Mouse (Mus musculus) limb, embryonic 10.5 days (tissue): ENCODE results near the gene Plekha6. TPM values are rescaled to one million over a fixed set of nuclear protein-coding genes. Genes with fewer than 3 reads are reported as not detected.

ENCODE experiments used
- DNase-seq: peaks from one replicate; pipeline ENCODE4 v3.0.0-alpha.2; 2017; ENCODE audit warnings: low spot score
- H3K27ac ChIP-seq: fragments of 300-500 bp; sonication (generic); 2 replicates; pipeline ENCODE4 v1.5.1; 2016; ENCODE audit warnings: mild to moderate bottlenecking
- H3K27me3 ChIP-seq: fragments of 300-500 bp; sonication (generic); 2 replicates; pipeline ENCODE4 v1.6.1; 2016; ENCODE audit warnings: low read depth, mild to moderate bottlenecking; ENCODE audit not compliant: poor library complexity, severe bottlenecking
- H3K36me3 ChIP-seq: fragments of 300-500 bp; sonication (generic); 2 replicates; pipeline ENCODE4 v1.6.1; 2016; ENCODE audit warnings: mild to moderate bottlenecking, moderate library complexity
- H3K4me1 ChIP-seq: fragments of 300-500 bp; sonication (generic); 2 replicates; pipeline ENCODE4 v1.6.1; 2016
- H3K4me3 ChIP-seq: fragments of 300-500 bp; sonication (generic); 2 replicates; pipeline ENCODE4 v1.5.1; 2016; ENCODE audit warnings: mild to moderate bottlenecking, moderate library complexity
- H3K9me3 ChIP-seq: fragments of 300-500 bp; sonication (generic); replicated peaks from 2 replicates; pipeline ENCODE4 v1.6.1; 2016; ENCODE audit warnings: mild to moderate bottlenecking
- WGBS: fragments of 180-500 bp; shearing (Covaris S2); methylation state at CpG from one replicate; pipeline ENCODE4 v1.1.7; 2016; 5-methylcytosine and 5-hydroxymethylcytosine counted together
- polyA plus RNA-seq: library from polyadenylated mRNA; unstranded; fragments of >200 nt; fragmentation: Nextera tagmentation; extraction: Ambion mirVana; gene quantifications from 2 replicates; pipeline ENCODE4 v1.2.1, GENCODE M21; 2016

Gene Plekha6
- 1.4 and 2.3 TPM in 2 replicates for polyA plus RNA-seq

- H3K36me3 ChIP-seq = no peaks in the 10 kb centered on the region
- peak; percentile 67 for DNase-seq
- peaks cover 26% of the 10 kb centered on the region for H3K4me1 ChIP-seq
- under 1% methylated on average over 68 of the region's 68 CpGs for WGBS
- H3K4me3 ChIP-seq = peak within 1 kb of the TSS; percentile 64
- peak within 1 kb of the TSS; percentile 74 for H3K27ac ChIP-seq
- H3K27me3 ChIP-seq = peaks cover 90% of the 10 kb centered on the region
- H3K9me3 ChIP-seq = no peaks in the 10 kb centered on the region
Measured at GRCm38 (mm10) chr1:133163820-133164431, at the start of gene Plekha6. Plekha6 (plus strand) TSS chr1:133164210.

DNA sequence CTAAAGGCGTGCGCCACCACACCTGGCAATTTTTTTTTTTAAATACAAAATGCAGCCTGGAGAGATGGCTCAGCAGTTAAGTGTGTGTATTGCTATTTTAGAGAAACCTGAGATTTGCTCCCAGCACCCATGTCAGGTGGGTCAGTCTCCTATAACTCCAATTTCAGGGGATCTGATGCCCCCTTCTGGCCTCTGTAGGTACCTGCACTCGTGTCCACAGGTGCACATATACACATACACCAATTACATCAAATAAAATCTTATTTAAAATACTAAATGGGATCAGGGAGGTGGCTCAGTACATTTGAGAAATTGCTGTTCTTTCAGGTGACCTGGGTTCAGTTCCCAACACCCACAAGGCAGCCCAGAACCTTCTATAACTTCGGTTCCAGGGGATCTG, 47.9 kb upstream of the Plekha6 start:
- no peak for DNase-seq
- Histone ChIP-seq H3K4me3 (no peak overlapping the region), H3K9me3 (no peaks in the 10 kb centered on the region), H3K4me1 (peaks cover 10% of the 10 kb centered on the region), H3K27ac (no peak overlapping the region), H3K27me3 (no peaks in the 10 kb centered on the region), H3K36me3 (no peaks in the 10 kb centered on the region)
- whole genome bisulfite sequencing = 93% methylated on average over 4 of the region's 4 CpGs

DNA sequence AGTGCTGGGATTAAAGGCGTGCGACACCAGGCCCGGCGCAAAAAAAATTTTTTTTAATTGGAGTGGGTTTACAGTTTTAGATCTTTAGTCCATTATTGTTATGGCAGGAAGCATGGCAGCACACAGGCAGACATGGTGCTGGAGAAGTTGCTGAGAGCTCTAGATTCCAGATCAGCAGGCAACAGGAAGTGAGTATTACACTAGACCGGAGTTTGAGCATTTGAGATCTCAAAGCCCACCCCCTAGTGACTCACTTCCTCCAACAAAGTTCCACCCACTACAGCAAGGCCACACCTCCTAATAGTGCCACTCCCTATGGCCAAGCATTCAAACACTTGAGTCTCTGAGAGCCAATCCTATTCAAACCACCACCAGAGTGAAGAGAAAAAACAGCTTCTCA, 45.9 kb upstream of the Plekha6 start:
- no peak overlapping the region for H3K27ac ChIP-seq
- DNase-seq = no peak
- no peaks in the 10 kb centered on the region for H3K9me3 ChIP-seq
- no peaks in the 10 kb centered on the region for H3K27me3 ChIP-seq
- 87% methylated on average over 5 of the region's 5 CpGs for WGBS
- peaks cover 10% of the 10 kb centered on the region for H3K4me1 ChIP-seq
- H3K4me3 ChIP-seq = no peak overlapping the region
- H3K36me3 ChIP-seq = no peaks in the 10 kb centered on the region

DNA sequence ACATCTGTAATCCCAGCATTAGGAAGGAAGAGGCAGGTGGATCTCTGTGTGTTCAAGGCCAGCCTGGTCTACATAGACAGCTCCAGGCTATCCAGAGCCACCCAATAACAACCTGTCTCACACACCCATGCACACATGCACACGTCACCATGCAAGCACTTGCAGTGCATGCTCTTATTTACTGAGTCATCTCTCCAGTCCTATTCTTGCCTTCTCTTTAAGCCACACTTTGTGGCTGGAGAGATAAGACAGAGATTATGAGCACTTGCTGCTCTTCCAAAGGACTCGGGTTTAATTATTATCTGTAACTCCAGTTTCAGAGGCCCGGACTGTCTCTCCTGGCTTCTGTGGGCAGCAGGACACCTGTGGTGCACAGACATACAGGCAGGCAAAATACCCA, 45.2 kb upstream of the Plekha6 start:
- Histone ChIP-seq H3K4me1 (peaks cover 10% of the 10 kb centered on the region), H3K9me3 (no peaks in the 10 kb centered on the region), H3K36me3 (no peaks in the 10 kb centered on the region), H3K27ac (no peak overlapping the region), H3K27me3 (no peaks in the 10 kb centered on the region), H3K4me3 (no peak overlapping the region)
- WGBS = 93% methylated on average over 3 of the region's 3 CpGs
- no peak for DNase-seq

- 67% methylated on average over 7 of the region's 7 CpGs for WGBS
- no peak overlapping the region for H3K4me3 ChIP-seq
- peaks cover 10% of the 10 kb centered on the region for H3K4me1 ChIP-seq
- H3K27me3 ChIP-seq = no peaks in the 10 kb centered on the region
- DNase-seq = no peak
- H3K36me3 ChIP-seq = no peaks in the 10 kb centered on the region
- no peaks in the 10 kb centered on the region for H3K9me3 ChIP-seq
- 0 out of 2 replicates have a peak overlapping the region, but pooled peaks have one; percentile 26 for H3K27ac ChIP-seq
Measured at GRCm38 (mm10) chr1:133119931-133120712, 43.9 kb upstream of the Plekha6 start.

DNA sequence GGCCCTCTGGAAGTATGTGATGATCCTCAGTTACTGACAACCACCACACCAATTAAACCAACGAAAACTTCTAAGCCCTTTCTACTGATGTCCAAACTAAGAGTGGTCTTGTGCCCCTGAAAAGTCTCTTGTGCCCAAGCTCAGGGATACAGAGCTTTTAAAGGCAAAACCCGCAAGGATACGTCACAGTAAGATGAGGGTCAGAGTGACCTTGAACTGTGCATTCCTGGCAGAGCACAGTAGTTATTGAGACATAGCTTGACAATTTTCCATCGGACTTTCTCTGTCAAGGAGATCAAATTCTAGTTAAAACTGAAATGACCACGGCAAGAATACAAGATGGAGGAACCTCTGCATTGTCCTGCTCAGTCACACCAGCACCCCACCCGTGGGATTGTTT, 42.8 kb upstream of the Plekha6 start:
- no peaks in the 10 kb centered on the region for H3K36me3 ChIP-seq
- 70% methylated on average over 6 of the region's 6 CpGs for WGBS

GRCm38 (mm10) chr1:133124137-133124536, 39.9 kb upstream of the Plekha6 start:
- no peak for DNase-seq
- Histone ChIP-seq H3K36me3 (no peaks in the 10 kb centered on the region), H3K9me3 (no peaks in the 10 kb centered on the region), H3K4me3 (no peak overlapping the region), H3K4me1 (peaks cover 10% of the 10 kb centered on the region), H3K27me3 (no peaks in the 10 kb centered on the region), H3K27ac (no peak overlapping the region)
- WGBS = 82% methylated on average over 6 of the region's 6 CpGs

More for the DNA sequence above, 42.8 kb upstream of the Plekha6 start:
- Histone ChIP-seq H3K4me1 (peaks cover 10% of the 10 kb centered on the region), H3K4me3 (no peak overlapping the region), H3K27ac (no peak overlapping the region), H3K9me3 (no peaks in the 10 kb centered on the region), H3K27me3 (no peaks in the 10 kb centered on the region)
- DNase-seq = no peak

GRCm38 (mm10) chr1:133125640-133126364, 38.2 kb upstream of the Plekha6 start:
- Histone ChIP-seq H3K4me1 (peaks cover 8% of the 10 kb centered on the region), H3K4me3 (no peak overlapping the region), H3K9me3 (no peaks in the 10 kb centered on the region), H3K36me3 (no peaks in the 10 kb centered on the region), H3K27me3 (no peaks in the 10 kb centered on the region), H3K27ac (no peak overlapping the region)
- no peak for DNase-seq
- 87% methylated on average over 9 of the region's 9 CpGs for WGBS

DNA sequence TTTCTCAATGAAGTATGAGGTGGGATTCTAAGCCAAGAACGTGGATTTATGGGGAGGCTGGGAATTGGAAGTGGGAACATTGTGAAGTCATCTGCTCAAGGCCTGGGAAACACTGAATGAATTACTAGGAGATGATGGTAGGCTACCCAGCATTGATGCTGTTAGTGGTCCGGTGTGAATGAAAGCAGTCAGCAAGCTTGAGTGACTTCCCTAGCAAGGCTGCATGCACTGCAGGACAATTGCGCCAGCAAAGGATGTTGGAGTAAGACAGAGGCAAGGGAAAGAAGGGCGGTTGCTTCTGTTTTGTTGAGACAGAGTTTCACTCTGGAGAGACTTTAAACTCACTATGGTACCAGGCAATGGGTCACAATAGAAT, 37.7 kb upstream of the Plekha6 start:
- Histone ChIP-seq H3K4me3 (no peak overlapping the region), H3K27me3 (no peaks in the 10 kb centered on the region), H3K36me3 (no peaks in the 10 kb centered on the region), H3K4me1 (peaks cover 8% of the 10 kb centered on the region), H3K9me3 (no peaks in the 10 kb centered on the region), H3K27ac (no peak overlapping the region)
- no peak for DNase-seq
- 71% methylated on average over 4 of the region's 4 CpGs for WGBS

DNA sequence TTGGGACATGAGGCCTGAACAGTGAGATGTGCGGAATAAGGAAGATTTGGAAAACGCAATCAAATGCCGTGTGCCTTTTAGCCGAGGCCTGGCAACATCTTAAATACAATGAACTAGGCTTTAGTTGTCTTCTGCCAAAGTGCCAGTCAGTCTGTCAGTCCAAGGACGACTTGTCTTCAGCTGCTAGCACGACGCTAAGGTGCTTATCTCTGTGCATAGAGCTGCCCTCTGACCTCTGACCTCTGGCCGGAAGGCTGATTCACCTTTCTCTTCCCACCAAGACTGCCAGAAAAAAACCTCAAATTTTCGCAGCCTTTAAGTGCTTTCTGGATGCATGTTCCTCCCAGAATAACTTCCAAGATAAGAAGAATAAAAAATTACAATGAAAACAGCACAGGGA, 36.7 kb upstream of the Plekha6 start:
- H3K9me3 ChIP-seq = no peaks in the 10 kb centered on the region
- no peak for DNase-seq
- H3K4me3 ChIP-seq = no peak overlapping the region
- no peaks in the 10 kb centered on the region for H3K36me3 ChIP-seq
- WGBS = 59% methylated on average over 9 of the region's 9 CpGs
- H3K27ac ChIP-seq = no peak overlapping the region
- H3K4me1 ChIP-seq = peaks cover 10% of the 10 kb centered on the region
- H3K27me3 ChIP-seq = no peaks in the 10 kb centered on the region

- DNase-seq = no peak
- Histone ChIP-seq H3K4me3 (0 out of 2 replicates have a peak overlapping the region, but pooled peaks have one; percentile 11), H3K9me3 (no peaks in the 10 kb centered on the region), H3K27me3 (no peaks in the 10 kb centered on the region), H3K36me3 (peaks cover 22% of the 10 kb centered on the region), H3K4me1 (peaks cover 34% of the 10 kb centered on the region), H3K27ac (peak overlapping the region; percentile 95)
- WGBS = 30% methylated on average over 16 of the region's 16 CpGs
Measured at GRCm38 (mm10) chr1:133129471-133130221, 34.4 kb upstream of the Plekha6 start.

- Histone ChIP-seq H3K4me3 (peak within 1 kb of the TSS; percentile 86), H3K9me3 (no peaks in the 10 kb centered on the region), H3K4me1 (peaks cover 46% of the 10 kb centered on the region), H3K36me3 (peaks cover 34% of the 10 kb centered on the region), H3K27ac (peak within 1 kb of the TSS; percentile 95), H3K27me3 (no peaks in the 10 kb centered on the region)
- 1% methylated on average over 72 of the region's 72 CpGs for WGBS
- DNase-seq = peak; percentile 97
Measured at GRCm38 (mm10) chr1:133130638-133131560, 33.1 kb upstream of the Plekha6 start, which contains the start of gene Ppp1r15b. Ppp1r15b (plus strand) TSS chr1:133131143.
